Comparison of ENCODE assay signal across 11 mouse cellular contexts in the genomic region with DNA sequence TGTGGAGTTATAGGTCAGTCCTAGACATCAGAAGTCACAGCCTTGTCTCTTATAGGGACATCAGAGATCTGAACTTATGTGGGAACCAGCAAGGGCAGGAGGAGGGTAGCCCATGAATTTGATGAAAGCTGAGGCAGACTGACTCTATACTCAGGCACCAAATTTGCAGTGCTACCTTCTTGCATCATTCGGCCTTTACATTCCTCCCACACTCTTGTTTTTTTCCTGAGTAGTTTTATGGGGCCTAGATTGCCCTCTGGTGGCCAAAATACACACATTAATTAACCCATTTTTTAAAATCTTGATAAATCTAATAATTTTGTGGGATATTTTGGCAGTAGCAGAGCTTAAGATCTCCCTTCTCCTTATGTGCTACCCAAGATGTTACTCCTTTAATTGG.
A peak's percentile ranks its signal among the peaks of the same experiment; 100 is the strongest.
DNase-seq lines count a peak whose midpoint lies in the region; ATAC-seq and TF ChIP-seq lines count a peak whose summit lies in the region.
"Had no signal": no experiment of that assay in that cellular context is flagged by ENCODE, and none has a peak within 500 bp of the region (broad histone marks: within the 10 kb centered on the region; RNA-seq: fewer than 3 reads in every experiment).

No protein-coding gene starts in this region.

- H3K27me3 ChIP-seq in kidney, postnatal 0 days (ENCODE audit: insufficient read depth, low read length): no peaks in the 10 kb centered on the region
- H3K27me3 ChIP-seq in forebrain, postnatal 0 days (ENCODE audit: insufficient read depth, low read length): no peaks in the 10 kb centered on the region
- H3K27me3 ChIP-seq in kidney, embryonic 15.5 days: no peaks in the 10 kb centered on the region
- H3K27me3 ChIP-seq: embryonic facial prominence, embryonic 15.5 days; limb, embryonic 13.5 days had no signal

- H3K4me2 ChIP-seq in kidney, postnatal 0 days (ENCODE audit: low read length): no peak overlapping the region
- H3K4me2 ChIP-seq in forebrain, postnatal 0 days (ENCODE audit: low read depth): no peak overlapping the region
- no peak overlapping the region for H3K4me2 ChIP-seq in kidney, embryonic 15.5 days
- H3K4me2 ChIP-seq: embryonic facial prominence, embryonic 15.5 days; heart, embryonic 11.5 days; limb, embryonic 13.5 days had no signal

- no peak overlapping the region for H3K4me3 ChIP-seq in kidney, postnatal 0 days (replicated peaks; ENCODE audit: low read depth, low read length)
- no peak overlapping the region for H3K4me3 ChIP-seq in forebrain, postnatal 0 days (ENCODE audit: low read depth, low read length)
- H3K4me3 ChIP-seq in kidney, embryonic 15.5 days (replicated peaks): no peak overlapping the region
- H3K4me3 ChIP-seq: embryonic facial prominence, embryonic 15.5 days; limb, embryonic 13.5 days had no signal

- no peak overlapping the region for H3K9ac ChIP-seq in kidney, postnatal 0 days (ENCODE audit: low read depth, low read length)
- H3K9ac ChIP-seq in forebrain, postnatal 0 days: no peak overlapping the region
- H3K9ac ChIP-seq in kidney, embryonic 15.5 days: no peak overlapping the region
- H3K9ac ChIP-seq: embryonic facial prominence, embryonic 15.5 days; limb, embryonic 13.5 days had no signal

- 18% methylated on average over 1 of the region's 1 CpGs for WGBS in kidney, postnatal 0 days
- 18% methylated on average over 1 of the region's 1 CpGs for WGBS in forebrain, postnatal 0 days
- 30% methylated on average over 1 of the region's 1 CpGs for WGBS in kidney, embryonic 15.5 days

- H3K27ac ChIP-seq in kidney, postnatal 0 days: no peak overlapping the region
- H3K27ac ChIP-seq in forebrain, postnatal 0 days (ENCODE audit: low read depth, low read length): no peak overlapping the region
- H3K27ac ChIP-seq in kidney, embryonic 15.5 days: no peak overlapping the region
- H3K27ac ChIP-seq: embryonic facial prominence, embryonic 15.5 days; limb, embryonic 13.5 days had no signal

- ATAC-seq in cerebellum, adult (ENCODE audit: insufficient number of reproducible peaks, low FRiP score, low TSS enrichment): peak; percentile 45; the same call in 1 of the 2 replicates
- ATAC-seq in kidney, postnatal 0 days (replicated peaks; ENCODE audit: low FRiP score, low read depth): no peak
- ATAC-seq in forebrain, postnatal 0 days: peak; percentile 29; the same call in 1 of the 2 replicates
- ATAC-seq in kidney, embryonic 15.5 days (replicated peaks; ENCODE audit: low FRiP score): no peak

- DNase-seq in cerebellum, adult 11-12 months: no peak
- DNase-seq in kidney, postnatal 0 days (ENCODE audit: low spot score): peak; percentile 76
- no peak for DNase-seq in kidney, postnatal 14 days
- DNase-seq in NIH3T3 (ENCODE audit: low read depth): peak; percentile 64
- DNase-seq in forebrain, postnatal 0 days: peak; percentile 66
- DNase-seq in urinary bladder, adult 18-20 months (ENCODE audit: low spot score in 2 of 2): no peak

- H3K36me3 ChIP-seq in kidney, postnatal 0 days (ENCODE audit: insufficient read depth, low read length): no peaks in the 10 kb centered on the region
- H3K36me3 ChIP-seq in forebrain, postnatal 0 days (ENCODE audit: insufficient read depth): peaks cover 7% of the 10 kb centered on the region
- H3K36me3 ChIP-seq in kidney, embryonic 15.5 days: no peaks in the 10 kb centered on the region
- H3K36me3 ChIP-seq: embryonic facial prominence, embryonic 15.5 days; limb, embryonic 13.5 days had no signal

- no peaks in the 10 kb centered on the region for H3K9me3 ChIP-seq in kidney, postnatal 0 days (replicated peaks; ENCODE audit: low read length)
- no peaks in the 10 kb centered on the region for H3K9me3 ChIP-seq in forebrain, postnatal 0 days (ENCODE audit: low read length)
- H3K9me3 ChIP-seq in kidney, embryonic 15.5 days (replicated peaks): no peaks in the 10 kb centered on the region
- H3K9me3 ChIP-seq: embryonic facial prominence, embryonic 15.5 days; limb, embryonic 13.5 days had no signal

- peak; percentile 72 for TF ChIP-seq CTCF in kidney, postnatal 0 days (IDR thresholded peaks at IDR 0.05; ENCODE audit: low read depth)
- TF ChIP-seq CTCF in forebrain, postnatal 0 days (IDR thresholded peaks at IDR 0.05; ENCODE audit: low read depth): peak; percentile 70

- H3K4me1 ChIP-seq in kidney, postnatal 0 days (replicated peaks; ENCODE audit: insufficient read depth, low read length): no peaks in the 10 kb centered on the region
- no peaks in the 10 kb centered on the region for H3K4me1 ChIP-seq in forebrain, postnatal 0 days (ENCODE audit: insufficient read depth)
- H3K4me1 ChIP-seq in kidney, embryonic 15.5 days: no peaks in the 10 kb centered on the region
- H3K4me1 ChIP-seq: embryonic facial prominence, embryonic 15.5 days; limb, embryonic 13.5 days had no signal

Comparison
In these comparisons a context has a peak if more than half of its experiments do, and no peak if none do; other contexts are left out.
1. DNase-seq: peak in kidney, postnatal 0 days (single experiment), NIH3T3 (single experiment) and forebrain, postnatal 0 days (single experiment); none in cerebellum, adult 11-12 months (single experiment), kidney, postnatal 14 days (single experiment) and urinary bladder, adult 18-20 months (0 of 2).
2. ATAC-seq: peak in cerebellum, adult (single experiment) and forebrain, postnatal 0 days (single experiment); none in kidney, postnatal 0 days (single experiment) and kidney, embryonic 15.5 days (single experiment).